8 mouse cellular contexts compared by ENCODE assay signal in genomic region chr10:18545813-18546235, GRCm38 (mm10). TPM values are rescaled to one million over a fixed set of nuclear protein-coding genes. Genes with fewer than 3 reads are reported as not detected.
DNase-seq lines count a peak whose midpoint lies in the region; ATAC-seq lines count a peak whose summit lies in the region.

Gene Hebp2 (minus strand): TSS chr10:18546076.

- no peaks in the 10 kb centered on the region for H3K9me3 ChIP-seq in forebrain, embryonic 11.5 days (ENCODE audit: control insufficient read depth, low read length)

- peak within 1 kb of the TSS; percentile 69 for H3K9ac ChIP-seq in forebrain, embryonic 11.5 days (ENCODE audit: low read length)

- H3K4me3 ChIP-seq in forebrain, embryonic 11.5 days (ENCODE audit: low read depth, low read length): peak within 1 kb of the TSS; percentile 53

- H3K4me1 ChIP-seq in forebrain, embryonic 11.5 days (replicated peaks; ENCODE audit: control insufficient read depth, insufficient read depth, low read length): no peaks in the 10 kb centered on the region

- no peak within 1 kb of the TSS for H3K27ac ChIP-seq in forebrain, embryonic 11.5 days (ENCODE audit: low read depth, low read length)

- peak; percentile 76 for DNase-seq in Muller cell, postnatal 12 days (ENCODE audit: inconsistent ontology term)
- DNase-seq in forebrain, embryonic 11.5 days (ENCODE audit: low spot score): peak; percentile 91
- DNase-seq in heart, postnatal 36 days: peak; percentile 63 to 66
- peak; percentile 49 to 67 for DNase-seq in layer of hippocampus, postnatal 36 days
- DNase-seq in lung, postnatal 36 days: peak; percentile 70
- DNase-seq in retina, adult 2 months (ENCODE audit: low read depth, low spot score): peak; percentile 60
- DNase-seq in urinary bladder, postnatal 4 days (ENCODE audit: low spot score in 2 of 2): peak; percentile 70 to 76

- peak; percentile 89 for ATAC-seq in cerebellum, adult (ENCODE audit: insufficient number of reproducible peaks, low FRiP score, low TSS enrichment)
- peak; percentile 92 for ATAC-seq in forebrain, embryonic 11.5 days (replicated peaks; ENCODE audit: low FRiP score)

- peak within 1 kb of the TSS; percentile 87 for H3K4me2 ChIP-seq in forebrain, embryonic 11.5 days (ENCODE audit: low read depth, low read length, severe bottlenecking)

- H3K27me3 ChIP-seq in forebrain, embryonic 11.5 days (ENCODE audit: control insufficient read depth, insufficient read depth, low read length): no peaks in the 10 kb centered on the region

- intact Hi-C loops in heart, postnatal 36 days (cut with DNase I): no loop called here

- H3K36me3 ChIP-seq in forebrain, embryonic 11.5 days (ENCODE audit: control insufficient read depth, insufficient read depth, low read length): no peaks in the 10 kb centered on the region

- WGBS in forebrain, embryonic 11.5 days: 0% methylated on average over 22 of the region's 22 CpGs

RNA-seq across cellular contexts. Expression of gene Hebp2, which starts in this region (rescaled TPM):
- 10.3 and 12.0 TPM in 2 replicates for polyA plus RNA-seq in forebrain, embryonic 11.5 days (2014; fragmentation: Nextera tagmentation; extraction: Ambion mirVana)
- total RNA-seq in heart, postnatal 36 days (2021): 1 to 10 TPM in 1 of 2 experiments, under 1 TPM in 1; 0.95 to 1.2 TPM
- total RNA-seq in layer of hippocampus, postnatal 36 days (2021): 1 to 10 TPM; 3.2 to 3.5 TPM
